Mouse (Mus musculus): Measurements from ENCODE around the gene Ifit1bl2. TPM values are rescaled to one million over a fixed set of nuclear protein-coding genes. Genes with fewer than 3 reads are reported as not detected.

The Ifit1bl2 gene
- polyA plus RNA-seq (2015; fragmentation: Nextera tagmentation; extraction: Ambion mirVana) = 0.23 and 0.36 TPM in 2 replicates

- H3K27ac ChIP-seq = no peak within 1 kb of the TSS
- peak within 1 kb of the TSS; percentile 31; the same call in 1 of the 2 replicates for H3K4me2 ChIP-seq (replicated peaks)
- no peaks in the 10 kb centered on the region for H3K9me3 ChIP-seq
- no peaks in the 10 kb centered on the region for H3K36me3 ChIP-seq
- H3K27me3 ChIP-seq = 0 out of 2 replicates have a peak, but pooled peaks cover 3% of the 10 kb centered on the region
- no peak within 1 kb of the TSS for H3K9ac ChIP-seq
- 40% methylated on average over 4 of the region's 4 CpGs for WGBS
- no peak for ATAC-seq (ENCODE audit: low FRiP score, low read depth)
- H3K4me1 ChIP-seq = peaks cover 9% of the 10 kb centered on the region; the same call in 1 of the 2 replicates
- H3K4me3 ChIP-seq = no peak within 1 kb of the TSS
Observed at GRCm38 (mm10) chr19:34640623-34641022, at the start of gene Ifit1bl2, which contains the start of gene Ifit1. TSS of gene Ifit1bl2 (minus strand) at chr19:34640743. TSS of gene Ifit1 (plus strand) at chr19:34640871.

- Histone ChIP-seq H3K36me3 (no peaks in the 10 kb centered on the region), H3K4me3 (no peak overlapping the region), H3K4me1 (no peaks in the 10 kb centered on the region), H3K9ac (no peak overlapping the region), H3K27me3 (no peaks in the 10 kb centered on the region), H3K4me2 (replicated peaks) (no peak overlapping the region), H3K9me3 (no peaks in the 10 kb centered on the region), H3K27ac (no peak overlapping the region)
- 93% methylated on average over 1 of the region's 1 CpGs for WGBS
- no peak for ATAC-seq (ENCODE audit: low FRiP score, low read depth)
Observed at GRCm38 (mm10) chr19:34685530-34685929, 45.0 kb upstream of the Ifit1bl2 start.

GRCm38 (mm10) chr19:34684857-34685256, 44.3 kb upstream of the Ifit1bl2 start:
- no peaks in the 10 kb centered on the region for H3K27me3 ChIP-seq
- H3K4me2 ChIP-seq (replicated peaks) = no peak overlapping the region
- ATAC-seq (ENCODE audit: low FRiP score, low read depth) = no peak
- 54% methylated on average over 1 of the region's 1 CpGs for WGBS
- no peaks in the 10 kb centered on the region for H3K4me1 ChIP-seq
- no peak overlapping the region for H3K9ac ChIP-seq
- H3K27ac ChIP-seq = no peak overlapping the region
- H3K4me3 ChIP-seq = no peak overlapping the region
- no peaks in the 10 kb centered on the region for H3K36me3 ChIP-seq
- H3K9me3 ChIP-seq = no peaks in the 10 kb centered on the region

GRCm38 (mm10) chr19:34678428-34678827, 37.9 kb upstream of the Ifit1bl2 start:
- no peaks in the 10 kb centered on the region for H3K4me1 ChIP-seq
- H3K27me3 ChIP-seq = no peaks in the 10 kb centered on the region
- no peaks in the 10 kb centered on the region for H3K9me3 ChIP-seq
- H3K4me2 ChIP-seq (replicated peaks) = no peak overlapping the region
- no peak overlapping the region for H3K27ac ChIP-seq
- no peaks in the 10 kb centered on the region for H3K36me3 ChIP-seq
- ATAC-seq (ENCODE audit: low FRiP score, low read depth) = no peak
- 86% methylated on average over 4 of the region's 4 CpGs for WGBS
- no peak overlapping the region for H3K4me3 ChIP-seq
- H3K9ac ChIP-seq = no peak overlapping the region

- ATAC-seq (ENCODE audit: low FRiP score, low read depth) = no peak
- no peak overlapping the region for H3K9ac ChIP-seq
- no peaks in the 10 kb centered on the region for H3K36me3 ChIP-seq
- H3K4me2 ChIP-seq (replicated peaks) = no peak overlapping the region
- no peaks in the 10 kb centered on the region for H3K27me3 ChIP-seq
- 87% methylated on average over 7 of the region's 7 CpGs for WGBS
- no peaks in the 10 kb centered on the region for H3K9me3 ChIP-seq
- H3K27ac ChIP-seq = no peak overlapping the region
- no peaks in the 10 kb centered on the region for H3K4me1 ChIP-seq
- no peak overlapping the region for H3K4me3 ChIP-seq
Observed at GRCm38 (mm10) chr19:34673476-34673875, 32.9 kb upstream of the Ifit1bl2 start.

GRCm38 (mm10) chr19:34666127-34666526, 25.6 kb upstream of the Ifit1bl2 start:
- Histone ChIP-seq H3K4me3 (no peak overlapping the region), H3K27me3 (no peaks in the 10 kb centered on the region), H3K4me1 (no peaks in the 10 kb centered on the region), H3K9me3 (no peaks in the 10 kb centered on the region), H3K36me3 (no peaks in the 10 kb centered on the region), H3K27ac (no peak overlapping the region), H3K9ac (no peak overlapping the region), H3K4me2 (replicated peaks) (no peak overlapping the region)
- WGBS = 1% methylated on average over 5 of the region's 5 CpGs
- ATAC-seq (ENCODE audit: low FRiP score, low read depth) = no peak

- Histone ChIP-seq H3K27ac (no peak overlapping the region), H3K36me3 (no peaks in the 10 kb centered on the region), H3K9ac (no peak overlapping the region), H3K4me3 (peak overlapping the region; percentile 32; the same call in 1 of the 2 replicates), H3K27me3 (no peaks in the 10 kb centered on the region), H3K9me3 (no peaks in the 10 kb centered on the region), H3K4me1 (no peaks in the 10 kb centered on the region), H3K4me2 (replicated peaks) (peak overlapping the region; percentile 53)
- no peak for ATAC-seq (ENCODE audit: low FRiP score, low read depth)
- WGBS = 41% methylated on average over 5 of the region's 5 CpGs
Observed at GRCm38 (mm10) chr19:34662740-34663139, 22.2 kb upstream of the Ifit1bl2 start.

GRCm38 (mm10) chr19:34662067-34662507, 21.5 kb upstream of the Ifit1bl2 start:
- peak; percentile 92 for ATAC-seq (ENCODE audit: low FRiP score, low read depth)

GRCm38 (mm10) chr19:34656511-34657298, 16.2 kb upstream of the Ifit1bl2 start:
- Histone ChIP-seq H3K27ac (no peak overlapping the region), H3K36me3 (no peaks in the 10 kb centered on the region), H3K4me2 (replicated peaks) (no peak overlapping the region), H3K4me3 (no peak overlapping the region), H3K9me3 (no peaks in the 10 kb centered on the region), H3K9ac (no peak overlapping the region), H3K4me1 (no peaks in the 10 kb centered on the region), H3K27me3 (no peaks in the 10 kb centered on the region)
- ATAC-seq (ENCODE audit: low FRiP score, low read depth) = no peak
- WGBS = 37% methylated on average over 2 of the region's 2 CpGs

More at GRCm38 (mm10) chr19:34662067-34662507, 21.5 kb upstream of the Ifit1bl2 start:
- Histone ChIP-seq H3K27me3 (no peaks in the 10 kb centered on the region), H3K4me2 (replicated peaks) (peak overlapping the region; percentile 53), H3K27ac (no peak overlapping the region), H3K4me1 (no peaks in the 10 kb centered on the region), H3K9ac (no peak overlapping the region), H3K36me3 (no peaks in the 10 kb centered on the region), H3K4me3 (peak overlapping the region; percentile 32), H3K9me3 (no peaks in the 10 kb centered on the region)
- WGBS = 15% methylated on average over 13 of the region's 13 CpGs

- 77% methylated on average over 10 of the region's 10 CpGs for WGBS
- ATAC-seq (ENCODE audit: low FRiP score, low read depth) = no peak
- no peaks in the 10 kb centered on the region for H3K4me1 ChIP-seq
- no peak overlapping the region for H3K9ac ChIP-seq
- H3K9me3 ChIP-seq = no peaks in the 10 kb centered on the region
- H3K36me3 ChIP-seq = no peaks in the 10 kb centered on the region
- H3K4me2 ChIP-seq (replicated peaks) = no peak overlapping the region
- no peaks in the 10 kb centered on the region for H3K27me3 ChIP-seq
- H3K4me3 ChIP-seq = no peak overlapping the region
- no peak overlapping the region for H3K27ac ChIP-seq
Observed at GRCm38 (mm10) chr19:34655227-34655805, 14.8 kb upstream of the Ifit1bl2 start.

- H3K9me3 ChIP-seq = no peaks in the 10 kb centered on the region
- no peak for ATAC-seq (ENCODE audit: low FRiP score, low read depth)
- H3K27ac ChIP-seq = no peak overlapping the region
- H3K4me2 ChIP-seq (replicated peaks) = no peak overlapping the region
- no peaks in the 10 kb centered on the region for H3K4me1 ChIP-seq
- H3K9ac ChIP-seq = no peak overlapping the region
- 90% methylated on average over 6 of the region's 6 CpGs for WGBS
- H3K27me3 ChIP-seq = no peaks in the 10 kb centered on the region
- H3K4me3 ChIP-seq = no peak overlapping the region
- H3K36me3 ChIP-seq = no peaks in the 10 kb centered on the region
Observed at GRCm38 (mm10) chr19:34650997-34651396, 10.5 kb upstream of the Ifit1bl2 start.

GRCm38 (mm10) chr19:34650276-34650675, 9.7 kb upstream of the Ifit1bl2 start:
- WGBS = 79% methylated on average over 3 of the region's 3 CpGs
- Histone ChIP-seq H3K9me3 (no peaks in the 10 kb centered on the region), H3K27me3 (no peaks in the 10 kb centered on the region), H3K4me2 (replicated peaks) (no peak overlapping the region), H3K27ac (no peak overlapping the region), H3K4me3 (no peak overlapping the region), H3K36me3 (no peaks in the 10 kb centered on the region), H3K9ac (no peak overlapping the region), H3K4me1 (no peaks in the 10 kb centered on the region)
- no peak for ATAC-seq (ENCODE audit: low FRiP score, low read depth)
